Comparison of ENCODE assay signal across 22 mouse cellular contexts in genomic region chr3:59187336-59187735, GRCm38 (mm10). TPM values are rescaled to one million over a fixed set of nuclear protein-coding genes. Genes with fewer than 3 reads are reported as not detected.
"Had no signal": no experiment of that assay in that cellular context is flagged by ENCODE, and none has a peak within 500 bp of the region (broad histone marks: within the 10 kb centered on the region; RNA-seq: fewer than 3 reads in every experiment).

No protein-coding gene starts in this region.

- ATAC-seq: liver, postnatal 0 days; lung, postnatal 0 days had no signal

- H3K27me3 ChIP-seq: liver, embryonic 13.5 days; liver, embryonic 15.5 days; lung, embryonic 15.5 days; megakaryocyte, embryonic 14.5 days; midbrain, embryonic 12.5 days; neural tube, embryonic 12.5 days; stomach, embryonic 15.5 days had no signal

- H3K4me1 ChIP-seq: liver, embryonic 13.5 days; liver, embryonic 15.5 days; lung, embryonic 15.5 days; neural tube, embryonic 12.5 days; stomach, embryonic 15.5 days had no signal

- H3K27ac ChIP-seq: liver, embryonic 13.5 days; liver, embryonic 15.5 days; lung, embryonic 15.5 days; macrophage; midbrain, embryonic 12.5 days; neural tube, embryonic 12.5 days; stomach, embryonic 15.5 days had no signal

- DNase-seq: liver, embryonic 13.5 days; liver, postnatal 0 days; lung, adult 2 months; lung, postnatal 14 days; lung, postnatal 36 days; midbrain, embryonic 14.5 days; right cerebral cortex, postnatal 14 days; thymus, postnatal 14 days; thymus, postnatal 36 days had no signal

- H3K4me3 ChIP-seq: liver, embryonic 13.5 days; liver, embryonic 15.5 days; lung, embryonic 15.5 days; megakaryocyte, embryonic 14.5 days; midbrain, embryonic 12.5 days; neural tube, embryonic 12.5 days; stomach, embryonic 15.5 days had no signal

- H3K36me3 ChIP-seq: liver, embryonic 13.5 days; liver, embryonic 15.5 days; lung, embryonic 15.5 days; midbrain, embryonic 12.5 days; neural tube, embryonic 12.5 days; stomach, embryonic 15.5 days had no signal

- H3K9me3 ChIP-seq: liver, embryonic 13.5 days; liver, embryonic 15.5 days; lung, embryonic 15.5 days; megakaryocyte, embryonic 14.5 days; midbrain, embryonic 12.5 days; neural tube, embryonic 12.5 days; stomach, embryonic 15.5 days had no signal

RNA-seq across cellular contexts. Expression of gene Gpr87, which starts 7.6 kb away (rescaled TPM):
- total RNA-seq: megakaryocyte progenitor cell, adult 5-6 weeks; monocyte, adult 5-6 weeks; neutrophil, adult 5-6 weeks had no signal
- polyA plus RNA-seq: liver, embryonic 13.5 days; liver, embryonic 15.5 days; liver, postnatal 0 days; lung, postnatal 0 days; macrophage; midbrain, postnatal 0 days; spleen, adult 2 months had no signal

RNA-seq across cellular contexts. Expression of gene P2ry13, which starts 23.3 kb away (rescaled TPM):
- total RNA-seq: monocyte, adult 5-6 weeks had no signal
